Mouse (Mus musculus) hindbrain, embryonic 15.5 days (tissue): ENCODE measurements around the gene Fancd2os. TPM values are rescaled to one million over a fixed set of nuclear protein-coding genes. Genes with fewer than 3 reads are reported as not detected.

Experiments
- ATAC-seq: fragments of 200-750 bp; cut with Nextera tagmentation; 2 replicates; pipeline ENCODE4 v1.8.0; 2017; ENCODE audit warnings: low read depth, moderate number of reproducible peaks, moderate TSS enrichment; ENCODE audit not compliant: low FRiP score
- H3K27ac ChIP-seq: fragments of 300-500 bp; sonication (generic); replicated peaks from 2 replicates; pipeline ENCODE4 v1.5.1; 2015; ENCODE audit warnings: mild to moderate bottlenecking, inconsistent platforms
- H3K27me3 ChIP-seq: fragments of 300-500 bp; sonication (generic); 2 replicates; pipeline ENCODE4 v1.6.1; 2015; ENCODE audit warnings: control low read depth, inconsistent platforms
- H3K36me3 ChIP-seq: fragments of 300-500 bp; sonication (generic); 2 replicates; pipeline ENCODE4 v1.6.1; 2015; ENCODE audit warnings: control low read depth, inconsistent platforms
- H3K4me1 ChIP-seq: fragments of 300-500 bp; sonication (generic); replicated peaks from 2 replicates; pipeline ENCODE4 v1.6.1; 2015; ENCODE audit warnings: control low read depth, inconsistent platforms
- H3K4me2 ChIP-seq: fragments of 300-500 bp; sonication (generic); 2 replicates; pipeline ENCODE4 v1.6.1; 2015; ENCODE audit warnings: moderate library complexity, mild to moderate bottlenecking, inconsistent platforms
- H3K4me3 ChIP-seq: fragments of 300-500 bp; sonication (generic); 2 replicates; pipeline ENCODE4 v1.5.1; 2015; ENCODE audit warnings: mild to moderate bottlenecking, inconsistent platforms
- H3K9ac ChIP-seq: fragments of 300-500 bp; sonication (generic); 2 replicates; pipeline ENCODE4 v1.6.1; 2015; ENCODE audit warnings: inconsistent platforms
- H3K9me3 ChIP-seq: fragments of 300-500 bp; sonication (generic); 2 replicates; pipeline ENCODE4 v1.6.1; 2016; ENCODE audit warnings: control low read depth, inconsistent platforms
- WGBS: fragments of 180-500 bp; shearing (Covaris S2); methylation state at CpG from one replicate; pipeline ENCODE4 v1.1.7; 2015; 5-methylcytosine and 5-hydroxymethylcytosine counted together
- polyA plus RNA-seq: library from polyadenylated mRNA; unstranded; fragments of >200 nt; fragmentation: Nextera tagmentation; extraction: Ambion mirVana; gene quantifications from 2 replicates; pipeline ENCODE4 v1.2.1, GENCODE M21; 2015

Gene Fancd2os
- polyA plus RNA-seq, 1 experiment from 2014 or later = not detected

GRCm38 (mm10) chr6:113603993-113604392 lies 3.5 kb upstream of the Fancd2os start:
- peak overlapping the region; percentile 82 for H3K9ac ChIP-seq
- peaks cover 26% of the 10 kb centered on the region for H3K4me1 ChIP-seq
- no peaks in the 10 kb centered on the region for H3K27me3 ChIP-seq
- H3K36me3 ChIP-seq = no peaks in the 10 kb centered on the region
- peak overlapping the region; percentile 90 for H3K4me3 ChIP-seq
- H3K27ac ChIP-seq = peak overlapping the region; percentile 85
- no peak for ATAC-seq
- peak overlapping the region; percentile 69 for H3K4me2 ChIP-seq
- no peaks in the 10 kb centered on the region for H3K9me3 ChIP-seq
- WGBS = 51% methylated on average over 12 of the region's 12 CpGs

- Histone ChIP-seq H3K9ac (no peak overlapping the region), H3K4me2 (no peak overlapping the region), H3K9me3 (no peaks in the 10 kb centered on the region), H3K4me1 (peaks cover 26% of the 10 kb centered on the region), H3K36me3 (no peaks in the 10 kb centered on the region), H3K4me3 (no peak overlapping the region), H3K27me3 (no peaks in the 10 kb centered on the region), H3K27ac (no peak overlapping the region)
- WGBS = 96% methylated on average over 6 of the region's 6 CpGs
- no peak for ATAC-seq
These were observed 2.3 kb upstream of the Fancd2os start for GRCm38 (mm10) chr6:113602821-113603220.

- WGBS = 73% methylated on average over 5 of the region's 5 CpGs
- Histone ChIP-seq H3K27me3 (no peaks in the 10 kb centered on the region), H3K36me3 (no peaks in the 10 kb centered on the region), H3K9me3 (no peaks in the 10 kb centered on the region), H3K9ac (no peak overlapping the region), H3K4me1 (peaks cover 7% of the 10 kb centered on the region; the same call in 1 of the 2 replicates), H3K27ac (no peak overlapping the region), H3K4me2 (no peak overlapping the region), H3K4me3 (no peak overlapping the region)
- ATAC-seq = no peak
These were observed 682 bp downstream of the Fancd2os start for GRCm38 (mm10) chr6:113599833-113600232.

GRCm38 (mm10) chr6:113597945-113598344 lies 2.6 kb downstream of the Fancd2os start:
- H3K27me3 ChIP-seq = no peaks in the 10 kb centered on the region
- 0 out of 2 replicates have a peak, but pooled peaks cover 4% of the 10 kb centered on the region for H3K4me1 ChIP-seq
- H3K4me2 ChIP-seq = no peak overlapping the region
- no peak for ATAC-seq
- no peaks in the 10 kb centered on the region for H3K36me3 ChIP-seq
- H3K9me3 ChIP-seq = no peaks in the 10 kb centered on the region
- no peak overlapping the region for H3K27ac ChIP-seq
- H3K9ac ChIP-seq = no peak overlapping the region
- WGBS = 91% methylated on average over 4 of the region's 4 CpGs
- no peak overlapping the region for H3K4me3 ChIP-seq

GRCm38 (mm10) chr6:113592637-113593036 lies 7.9 kb downstream of the Fancd2os start:
- H3K27ac ChIP-seq = no peak overlapping the region
- H3K36me3 ChIP-seq = no peaks in the 10 kb centered on the region
- no peak overlapping the region for H3K4me3 ChIP-seq
- no peak overlapping the region for H3K9ac ChIP-seq
- no peaks in the 10 kb centered on the region for H3K4me1 ChIP-seq
- no peaks in the 10 kb centered on the region for H3K9me3 ChIP-seq
- H3K4me2 ChIP-seq = no peak overlapping the region
- no peak for ATAC-seq
- no peaks in the 10 kb centered on the region for H3K27me3 ChIP-seq
- 91% methylated on average over 2 of the region's 2 CpGs for WGBS

GRCm38 (mm10) chr6:113586466-113587183 lies 13.9 kb downstream of the Fancd2os start:
- 81% methylated on average over 5 of the region's 5 CpGs for WGBS
- Histone ChIP-seq H3K9ac (no peak overlapping the region), H3K27ac (no peak overlapping the region), H3K4me3 (no peak overlapping the region), H3K4me2 (no peak overlapping the region), H3K36me3 (no peaks in the 10 kb centered on the region), H3K9me3 (no peaks in the 10 kb centered on the region), H3K27me3 (no peaks in the 10 kb centered on the region), H3K4me1 (no peaks in the 10 kb centered on the region)
- peak; percentile 63; the same call in 1 of the 2 replicates for ATAC-seq

- H3K27ac ChIP-seq = no peak overlapping the region
- H3K4me1 ChIP-seq = no peaks in the 10 kb centered on the region
- H3K36me3 ChIP-seq = no peaks in the 10 kb centered on the region
- ATAC-seq = no peak
- no peaks in the 10 kb centered on the region for H3K9me3 ChIP-seq
- no peaks in the 10 kb centered on the region for H3K27me3 ChIP-seq
- no peak overlapping the region for H3K9ac ChIP-seq
- H3K4me2 ChIP-seq = no peak overlapping the region
- 95% methylated on average over 5 of the region's 5 CpGs for WGBS
- H3K4me3 ChIP-seq = no peak overlapping the region
These were observed 15.4 kb downstream of the Fancd2os start for GRCm38 (mm10) chr6:113585065-113585464.

- no peaks in the 10 kb centered on the region for H3K27me3 ChIP-seq
- WGBS = 95% methylated on average over 4 of the region's 4 CpGs
- no peak overlapping the region for H3K27ac ChIP-seq
- no peaks in the 10 kb centered on the region for H3K4me1 ChIP-seq
- no peak overlapping the region for H3K9ac ChIP-seq
- H3K9me3 ChIP-seq = no peaks in the 10 kb centered on the region
- no peak overlapping the region for H3K4me2 ChIP-seq
- no peak overlapping the region for H3K4me3 ChIP-seq
- no peaks in the 10 kb centered on the region for H3K36me3 ChIP-seq
- no peak for ATAC-seq
These were observed 17.5 kb downstream of the Fancd2os start for GRCm38 (mm10) chr6:113583023-113583422.

- no peaks in the 10 kb centered on the region for H3K9me3 ChIP-seq
These were observed 21.2 kb downstream of the Fancd2os start for GRCm38 (mm10) chr6:113579306-113579705.

GRCm38 (mm10) chr6:113576044-113576443 lies 24.5 kb downstream of the Fancd2os start:
- no peaks in the 10 kb centered on the region for H3K27me3 ChIP-seq
- H3K9me3 ChIP-seq = no peaks in the 10 kb centered on the region
- no peak overlapping the region for H3K9ac ChIP-seq
- WGBS = 99% methylated on average over 6 of the region's 6 CpGs
- no peak for ATAC-seq
- no peak overlapping the region for H3K27ac ChIP-seq
- no peak overlapping the region for H3K4me2 ChIP-seq
- H3K36me3 ChIP-seq = no peaks in the 10 kb centered on the region
- no peak overlapping the region for H3K4me3 ChIP-seq
- H3K4me1 ChIP-seq = no peaks in the 10 kb centered on the region

More at GRCm38 (mm10) chr6:113579306-113579705, 21.2 kb downstream of the Fancd2os start:
- no peak overlapping the region for H3K4me2 ChIP-seq
- H3K27me3 ChIP-seq = no peaks in the 10 kb centered on the region
- H3K9ac ChIP-seq = no peak overlapping the region
- no peak for ATAC-seq
- H3K4me1 ChIP-seq = no peaks in the 10 kb centered on the region
- no peak overlapping the region for H3K4me3 ChIP-seq
- WGBS = 98% methylated on average over 3 of the region's 3 CpGs
- no peak overlapping the region for H3K27ac ChIP-seq
- H3K36me3 ChIP-seq = no peaks in the 10 kb centered on the region

- Histone ChIP-seq H3K4me2 (no peak overlapping the region), H3K4me3 (no peak overlapping the region), H3K27ac (no peak overlapping the region), H3K36me3 (no peaks in the 10 kb centered on the region), H3K9me3 (no peaks in the 10 kb centered on the region), H3K4me1 (no peaks in the 10 kb centered on the region), H3K9ac (no peak overlapping the region), H3K27me3 (no peaks in the 10 kb centered on the region)
- WGBS = 88% methylated on average over 1 of the region's 1 CpGs
- ATAC-seq = no peak
These were observed 36.0 kb downstream of the Fancd2os start for GRCm38 (mm10) chr6:113564557-113564956.

GRCm38 (mm10) chr6:113559736-113560135 lies 40.8 kb downstream of the Fancd2os start:
- Histone ChIP-seq H3K9me3 (no peaks in the 10 kb centered on the region), H3K36me3 (no peaks in the 10 kb centered on the region), H3K9ac (no peak overlapping the region), H3K4me1 (no peaks in the 10 kb centered on the region), H3K27ac (no peak overlapping the region), H3K27me3 (no peaks in the 10 kb centered on the region), H3K4me3 (no peak overlapping the region), H3K4me2 (no peak overlapping the region)
- ATAC-seq = no peak
- 63% methylated on average over 6 of the region's 6 CpGs for WGBS
